Mouse (Mus musculus): ENCODE measurements at regions not wholly inside any gene's neighbourhood (a gene's known extent, or its start where the extent isn't known, plus 50 kb on each side); places are given as distances from the start of the nearest gene placed in this dataset.

- TF ChIP-seq CTCF (IDR thresholded peaks at IDR 0.05; ENCODE audit: borderline replicate concordance, insufficient read depth, low read length) (no peak), POLR2A (IDR thresholded peaks at IDR 0.05; ENCODE audit: low read depth, low read length) (no peak)
These were observed 122.3 kb upstream of the Lmo4 start for GRCm38 (mm10) chr3:144327235-144327760.
